Mouse (Mus musculus) heart, postnatal 4 days (tissue): ENCODE data around the gene Gm13889. TPM values are rescaled to one million over a fixed set of nuclear protein-coding genes. Genes with fewer than 3 reads are reported as not detected.

Experiments
- total RNA-seq, 2 experiments: library from RNA; stranded (reverse); gene quantifications; 2 replicates each; pipeline ENCODE4 v1.2.3; 2021

The Gm13889 gene
- total RNA-seq, 2 experiments from 2014 or later: 24.2 to 26.7 TPM

Other genes starting within 250 kb of the Gm13889 start
- 10 to 100 TPM; 60.2 to 61.4 TPM for gene Ext2, start 134.6 kb downstream of the Gm13889 start, total RNA-seq
- gene Accs, start 107.3 kb downstream of the Gm13889 start, total RNA-seq: 10 to 100 TPM; 10.2 to 10.6 TPM
- gene Accsl, start 88.0 kb downstream of the Gm13889 start, total RNA-seq: not detected
- gene Gm27027, start 39.2 kb upstream of the Gm13889 start, total RNA-seq: 1 to 10 TPM in 1 of 2 experiments, not detected in 1; 1.8 TPM
- gene Alkbh3, start 53.6 kb upstream of the Gm13889 start, total RNA-seq: 10 to 100 TPM; 72.4 to 82.2 TPM
- 10 to 100 TPM; 39.7 to 44.8 TPM for gene Hsd17b12, start 200.8 kb upstream of the Gm13889 start, total RNA-seq